Mouse (Mus musculus) megakaryocyte, embryonic 14.5 days (primary cell): ENCODE results near the gene Hadh.

ENCODE experiments used
- FLI1 ChIP-seq: IDR thresholded peaks from 2 replicates; pipeline ENCODE4 v1.6.1; 2012; ENCODE audit warnings: low read length, inconsistent platforms, mixed read lengths
- GATA1 ChIP-seq: IDR thresholded peaks from 3 replicates; pipeline ENCODE4 v1.6.1; 2012; ENCODE audit warnings: mixed read lengths, low read length, inconsistent platforms, borderline replicate concordance

- TF ChIP-seq FLI1 = no peak
- TF ChIP-seq GATA1 = no peak
These were observed 22.6 kb upstream of the Hadh start for GRCm38 (mm10) chr3:131294503-131294902.
